Mouse (Mus musculus) heart, embryonic 16.5 days (tissue): ENCODE measurements around the gene Bub1b. TPM values are rescaled to one million over a fixed set of nuclear protein-coding genes. Genes with fewer than 3 reads are reported as not detected.

Experiments used
- ATAC-seq: fragments of 200-750 bp; cut with Nextera tagmentation; replicated peaks from 2 replicates; pipeline ENCODE4 v1.8.0; 2017; ENCODE audit warnings: moderate number of reproducible peaks; ENCODE audit not compliant: insufficient read depth, low FRiP score; ENCODE audit errors: extremely low read depth
- H3K27ac ChIP-seq: fragments of 300-500 bp; sonication (generic); 2 replicates; pipeline ENCODE4 v1.5.1; 2014; ENCODE audit warnings: mild to moderate bottlenecking, low read length, control low read depth, moderate library complexity
- H3K27me3 ChIP-seq: fragments of 300-500 bp; sonication (generic); 2 replicates; pipeline ENCODE4 v1.6.1; 2014; ENCODE audit warnings: low read length, mixed read lengths; ENCODE audit not compliant: control insufficient read depth, insufficient read depth
- H3K36me3 ChIP-seq: fragments of 300-500 bp; sonication (generic); 2 replicates; pipeline ENCODE4 v1.6.1; 2014; ENCODE audit not compliant: control insufficient read depth, insufficient read depth
- H3K4me1 ChIP-seq: fragments of 300-500 bp; sonication (generic); 2 replicates; pipeline ENCODE4 v1.6.1; 2014; ENCODE audit warnings: low read length, mixed read lengths; ENCODE audit not compliant: control insufficient read depth, insufficient read depth
- H3K4me2 ChIP-seq: fragments of 300-500 bp; sonication (generic); 2 replicates; pipeline ENCODE4 v1.6.1; 2014; ENCODE audit warnings: low read depth, mild to moderate bottlenecking, control low read depth, low read length
- H3K4me3 ChIP-seq: fragments of 300-500 bp; sonication (generic); 2 replicates; pipeline ENCODE4 v1.5.1; 2014; ENCODE audit warnings: mild to moderate bottlenecking, control low read depth, low read length
- H3K9ac ChIP-seq: fragments of 300-500 bp; sonication (generic); 2 replicates; pipeline ENCODE4 v1.6.1; 2014; ENCODE audit warnings: low read length, control low read depth
- H3K9me3 ChIP-seq: fragments of 300-500 bp; sonication (generic); replicated peaks from 2 replicates; pipeline ENCODE4 v1.6.1; 2016; ENCODE audit warnings: low read length; ENCODE audit not compliant: control insufficient read depth
- WGBS: fragments of 180-500 bp; shearing (Covaris S2); extraction: QIAGEN DNeasy Blood & Tissue Kit; methylation state at CpG from one replicate; pipeline ENCODE4 v1.1.7; 2014; 5-methylcytosine and 5-hydroxymethylcytosine counted together
- polyA plus RNA-seq: library from polyadenylated mRNA; unstranded; fragments of >200 nt; fragmentation: Nextera tagmentation; extraction: Ambion mirVana; gene quantifications from 2 replicates; pipeline ENCODE4 v1.2.1, GENCODE M21; 2015

Bub1b gene
- polyA plus RNA-seq, 1 experiment from 2014 or later: 78.4 TPM

GRCm38 (mm10) chr2:118567179-118567578 is 30.8 kb upstream of the Bub1b start:
- ATAC-seq: no peak
- Histone ChIP-seq H3K4me3 (no peak overlapping the region), H3K27me3 (no peaks in the 10 kb centered on the region), H3K4me1 (no peaks in the 10 kb centered on the region), H3K4me2 (no peak overlapping the region), H3K27ac (no peak overlapping the region), H3K9ac (no peak overlapping the region), H3K9me3 (no peaks in the 10 kb centered on the region), H3K36me3 (peaks cover 4% of the 10 kb centered on the region; the same call in 1 of the 2 replicates)
- WGBS: 84% methylated on average over 8 of the region's 8 CpGs

GRCm38 (mm10) chr2:118570939-118571338 is 27.1 kb upstream of the Bub1b start:
- Histone ChIP-seq H3K9ac (no peak overlapping the region), H3K4me2 (no peak overlapping the region), H3K4me3 (no peak overlapping the region), H3K9me3 (no peaks in the 10 kb centered on the region), H3K27ac (no peak overlapping the region), H3K36me3 (no peaks in the 10 kb centered on the region), H3K27me3 (no peaks in the 10 kb centered on the region), H3K4me1 (no peaks in the 10 kb centered on the region)
- 65% methylated on average over 2 of the region's 2 CpGs for WGBS
- no peak for ATAC-seq

- Histone ChIP-seq H3K27ac (no peak overlapping the region), H3K9me3 (no peaks in the 10 kb centered on the region), H3K27me3 (no peaks in the 10 kb centered on the region), H3K4me1 (no peaks in the 10 kb centered on the region), H3K4me3 (no peak overlapping the region), H3K36me3 (no peaks in the 10 kb centered on the region), H3K4me2 (no peak overlapping the region), H3K9ac (no peak overlapping the region)
- WGBS: 79% methylated on average over 9 of the region's 9 CpGs
- no peak for ATAC-seq
These were observed 25.7 kb upstream of the Bub1b start for GRCm38 (mm10) chr2:118572183-118572836.

GRCm38 (mm10) chr2:118573135-118573534 is 24.9 kb upstream of the Bub1b start:
- 68% methylated on average over 3 of the region's 3 CpGs for WGBS
- no peaks in the 10 kb centered on the region for H3K27me3 ChIP-seq
- ATAC-seq: no peak

GRCm38 (mm10) chr2:118586013-118586412 is 12.0 kb upstream of the Bub1b start:
- no peak for ATAC-seq

More at GRCm38 (mm10) chr2:118573135-118573534, 24.9 kb upstream of the Bub1b start:
- Histone ChIP-seq H3K36me3 (no peaks in the 10 kb centered on the region), H3K9me3 (no peaks in the 10 kb centered on the region), H3K4me2 (no peak overlapping the region), H3K4me1 (no peaks in the 10 kb centered on the region), H3K4me3 (no peak overlapping the region), H3K27ac (no peak overlapping the region), H3K9ac (no peak overlapping the region)

GRCm38 (mm10) chr2:118587686-118588085 is 10.3 kb upstream of the Bub1b start:
- H3K9me3 ChIP-seq: no peaks in the 10 kb centered on the region

More at GRCm38 (mm10) chr2:118586013-118586412, 12.0 kb upstream of the Bub1b start:
- WGBS: 58% methylated on average over 5 of the region's 5 CpGs
- Histone ChIP-seq H3K4me1 (no peaks in the 10 kb centered on the region), H3K9ac (no peak overlapping the region), H3K9me3 (no peaks in the 10 kb centered on the region), H3K4me2 (no peak overlapping the region), H3K27ac (no peak overlapping the region), H3K27me3 (no peaks in the 10 kb centered on the region), H3K4me3 (no peak overlapping the region), H3K36me3 (no peaks in the 10 kb centered on the region)

GRCm38 (mm10) chr2:118591083-118591482 is 6.9 kb upstream of the Bub1b start:
- Histone ChIP-seq H3K4me2 (no peak overlapping the region), H3K9me3 (no peaks in the 10 kb centered on the region), H3K4me3 (no peak overlapping the region), H3K27me3 (no peaks in the 10 kb centered on the region), H3K9ac (no peak overlapping the region), H3K27ac (no peak overlapping the region), H3K36me3 (no peaks in the 10 kb centered on the region), H3K4me1 (no peaks in the 10 kb centered on the region)
- no peak for ATAC-seq
- WGBS: 81% methylated on average over 4 of the region's 4 CpGs

More at GRCm38 (mm10) chr2:118587686-118588085, 10.3 kb upstream of the Bub1b start:
- Histone ChIP-seq H3K27me3 (no peaks in the 10 kb centered on the region), H3K27ac (no peak overlapping the region), H3K36me3 (no peaks in the 10 kb centered on the region), H3K9ac (no peak overlapping the region), H3K4me3 (no peak overlapping the region), H3K4me1 (no peaks in the 10 kb centered on the region), H3K4me2 (no peak overlapping the region)
- ATAC-seq: no peak
- 79% methylated on average over 3 of the region's 3 CpGs for WGBS

GRCm38 (mm10) chr2:118599087-118599486 is 1.1 kb downstream of the Bub1b start:
- Histone ChIP-seq H3K9me3 (no peaks in the 10 kb centered on the region), H3K27ac (peak overlapping the region; percentile 34; the same call in 1 of the 2 replicates), H3K9ac (peak overlapping the region; percentile 82), H3K4me1 (peaks cover 32% of the 10 kb centered on the region), H3K36me3 (peaks cover 7% of the 10 kb centered on the region; the same call in 1 of the 2 replicates), H3K27me3 (no peaks in the 10 kb centered on the region), H3K4me2 (peak overlapping the region; percentile 63), H3K4me3 (peak overlapping the region; percentile 86)
- WGBS: 25% methylated on average over 5 of the region's 5 CpGs
- ATAC-seq: no peak

GRCm38 (mm10) chr2:118601599-118602263 is 3.7 kb downstream of the Bub1b start:
- ATAC-seq: no peak
- Histone ChIP-seq H3K27me3 (no peaks in the 10 kb centered on the region), H3K36me3 (peaks cover 29% of the 10 kb centered on the region), H3K4me1 (peaks cover 32% of the 10 kb centered on the region), H3K27ac (no peak overlapping the region), H3K9ac (peak overlapping the region; percentile 18; the same call in 1 of the 2 replicates), H3K4me3 (peak overlapping the region; percentile 17; the same call in 1 of the 2 replicates), H3K9me3 (no peaks in the 10 kb centered on the region), H3K4me2 (peak overlapping the region; percentile 43)
- 54% methylated on average over 18 of the region's 18 CpGs for whole genome bisulfite sequencing
